Mouse (Mus musculus) cerebellum, adult (tissue): ENCODE measurements at regions not wholly inside any gene's neighbourhood (a gene's known extent, or its start where the extent isn't known, plus 50 kb on each side); places are given as distances from the start of the nearest gene placed in this dataset.

Experiments used
- ATAC-seq: cut with Nextera tagmentation; 2 replicates; pipeline ENCODE4 v1.9.2; 2017; ENCODE audit warnings: mild to moderate bottlenecking, moderate library complexity, mixed read lengths; ENCODE audit not compliant: insufficient number of reproducible peaks, low FRiP score, low TSS enrichment

GRCm38 (mm10) chr9:79045314-79045713 lies 430.0 kb downstream of the Cd109 start:
- ATAC-seq = no peak

- ATAC-seq = no peak
Measured at GRCm38 (mm10) chr9:79071961-79072360, 456.6 kb downstream of the Cd109 start.

- ATAC-seq = peak; percentile 49; the same call in 1 of the 2 replicates
Measured at GRCm38 (mm10) chr9:79109611-79110010, 494.3 kb downstream of the Cd109 start.

GRCm38 (mm10) chr9:79111326-79111725 lies 496.0 kb downstream of the Cd109 start:
- no peak for ATAC-seq

- no peak for ATAC-seq
Measured at GRCm38 (mm10) chr9:79140970-79141369, 525.6 kb downstream of the Cd109 start.

GRCm38 (mm10) chr9:79146004-79146403 lies 530.7 kb downstream of the Cd109 start:
- ATAC-seq = no peak

GRCm38 (mm10) chr9:79165596-79165995 lies 550.2 kb downstream of the Cd109 start:
- ATAC-seq = no peak

- ATAC-seq = no peak
Measured at GRCm38 (mm10) chr9:79173036-79173435, 545.6 kb downstream of the Col12a1 start.

- no peak for ATAC-seq
Measured at GRCm38 (mm10) chr9:79179954-79180353, 538.7 kb downstream of the Col12a1 start.

- no peak for ATAC-seq
Measured at GRCm38 (mm10) chr9:79195420-79195819, 523.2 kb downstream of the Col12a1 start.

GRCm38 (mm10) chr9:79201755-79202154 lies 516.9 kb downstream of the Col12a1 start:
- ATAC-seq = no peak

- ATAC-seq = no peak
Measured at GRCm38 (mm10) chr9:79213364-79213763, 505.3 kb downstream of the Col12a1 start.

- no peak for ATAC-seq
Measured at GRCm38 (mm10) chr9:79215986-79216385, 502.6 kb downstream of the Col12a1 start.

- no peak for ATAC-seq
Measured at GRCm38 (mm10) chr9:79216432-79216831, 502.2 kb downstream of the Col12a1 start.

- no peak for ATAC-seq
Measured at GRCm38 (mm10) chr9:79233081-79233480, 485.6 kb downstream of the Col12a1 start.

- no peak for ATAC-seq
Measured at GRCm38 (mm10) chr9:79233751-79234150, 484.9 kb downstream of the Col12a1 start.

- no peak for ATAC-seq
Measured at GRCm38 (mm10) chr9:79269646-79270213, 448.9 kb downstream of the Col12a1 start.

- ATAC-seq = peak; percentile 97
Measured at GRCm38 (mm10) chr9:79270256-79270655, 448.4 kb downstream of the Col12a1 start.

- ATAC-seq = no peak
Measured at GRCm38 (mm10) chr9:79287849-79288248, 430.8 kb downstream of the Col12a1 start.

- peak; percentile 84; the same call in 1 of the 2 replicates for ATAC-seq
Measured at GRCm38 (mm10) chr9:79295306-79295705, 423.3 kb downstream of the Col12a1 start.

GRCm38 (mm10) chr9:79301580-79301979 lies 417.1 kb downstream of the Col12a1 start:
- peak; percentile 99 for ATAC-seq

GRCm38 (mm10) chr9:79310591-79310990 lies 408.0 kb downstream of the Col12a1 start:
- no peak for ATAC-seq

GRCm38 (mm10) chr9:79317411-79317810 lies 401.2 kb downstream of the Col12a1 start:
- no peak for ATAC-seq
